18 mouse cellular contexts compared by ENCODE assay signal in genomic region chr1:97963711-97964110, GRCm38 (mm10).
DNase-seq lines count a peak whose midpoint lies in the region; ATAC-seq and TF ChIP-seq lines count a peak whose summit lies in the region.
"Had no signal": no experiment of that assay in that cellular context is flagged by ENCODE, and none has a peak within 500 bp of the region (broad histone marks: within the 10 kb centered on the region; RNA-seq: fewer than 3 reads in every experiment).

No protein-coding gene starts in this region.

- H3K4me3 ChIP-seq in embryonic facial prominence, embryonic 14.5 days (ENCODE audit: low read depth, low read length), result no peak overlapping the region
- H3K4me3 ChIP-seq in embryonic facial prominence, embryonic 10.5 days, result no peak overlapping the region
- H3K4me3 ChIP-seq in lung, embryonic 14.5 days (ENCODE audit: low read depth, low read length), result no peak overlapping the region
- no peak overlapping the region for H3K4me3 ChIP-seq in lung, adult 2 months (replicated peaks; ENCODE audit: extremely low read depth, low read depth, low read length)
- H3K4me3 ChIP-seq in stomach, embryonic 16.5 days (replicated peaks; ENCODE audit: low read length), result no peak overlapping the region
- no peak overlapping the region for H3K4me3 ChIP-seq in liver, embryonic 11.5 days (ENCODE audit: low read depth, low read length)
- H3K4me3 ChIP-seq: embryonic facial prominence, embryonic 13.5 days; forebrain, embryonic 10.5 days had no signal

- DNase-seq in embryonic facial prominence, embryonic 14.5 days (ENCODE audit: low spot score), result peak; percentile 69
- DNase-seq in embryonic facial prominence, embryonic 10.5 days (ENCODE audit: low spot score), result no peak
- DNase-seq in lung, embryonic 14.5 days, result peak; percentile 71
- no peak for DNase-seq in lung, adult 2 months
- DNase-seq in liver, embryonic 11.5 days (ENCODE audit: low spot score), result no peak
- DNase-seq in gastrocnemius, postnatal 14 days, result no peak
- DNase-seq: cerebellum, postnatal 25 days; heart, adult 18-20 months; kidney, adult 2 months; kidney, postnatal 4 days; liver, postnatal 0 days; thymus, adult 18-20 months had no signal

- no peak overlapping the region for H3K4me2 ChIP-seq in embryonic facial prominence, embryonic 14.5 days (ENCODE audit: low read depth, low read length)
- H3K4me2 ChIP-seq in lung, embryonic 14.5 days, result no peak overlapping the region
- H3K4me2 ChIP-seq in stomach, embryonic 16.5 days (ENCODE audit: low read depth, low read length), result no peak overlapping the region
- H3K4me2 ChIP-seq in liver, embryonic 11.5 days, result no peak overlapping the region
- H3K4me2 ChIP-seq: embryonic facial prominence, embryonic 13.5 days; hindbrain, embryonic 14.5 days had no signal

- intact Hi-C loops in gastrocnemius, postnatal 14 days (cut with DNase I; ENCODE audit: low total_unique reads), result no loop called here

- no peak overlapping the region for H3K9ac ChIP-seq in embryonic facial prominence, embryonic 14.5 days (ENCODE audit: low read depth, low read length)
- H3K9ac ChIP-seq in lung, embryonic 14.5 days, result no peak overlapping the region
- H3K9ac ChIP-seq in stomach, embryonic 16.5 days (ENCODE audit: low read length), result no peak overlapping the region
- H3K9ac ChIP-seq in liver, embryonic 11.5 days (ENCODE audit: low read depth, low read length), result no peak overlapping the region
- H3K9ac ChIP-seq: embryonic facial prominence, embryonic 13.5 days; hindbrain, embryonic 14.5 days; liver, postnatal 0 days had no signal

- no peak for TF ChIP-seq CTCF in lung, embryonic 14.5 days (IDR thresholded peaks at IDR 0.05; ENCODE audit: low read depth)
- no peak for TF ChIP-seq CTCF in lung, adult 2 months (IDR thresholded peaks at IDR 0.05; ENCODE audit: insufficient read depth, low read length)

- H3K27ac ChIP-seq in embryonic facial prominence, embryonic 14.5 days (replicated peaks; ENCODE audit: low read depth, low read length), result no peak overlapping the region
- H3K27ac ChIP-seq in embryonic facial prominence, embryonic 10.5 days (replicated peaks), result no peak overlapping the region
- peak overlapping the region; percentile 30; the same call in 1 of the 2 replicates for H3K27ac ChIP-seq in lung, embryonic 14.5 days (ENCODE audit: low read depth)
- 0 out of 2 replicates have a peak overlapping the region, but pooled peaks have one; percentile 12 for H3K27ac ChIP-seq in stomach, embryonic 16.5 days (ENCODE audit: low read length)
- H3K27ac ChIP-seq in liver, embryonic 11.5 days (ENCODE audit: low read depth, low read length), result no peak overlapping the region
- H3K27ac ChIP-seq: embryonic facial prominence, embryonic 13.5 days; forebrain, embryonic 10.5 days; hindbrain, embryonic 14.5 days had no signal

- WGBS in embryonic facial prominence, embryonic 14.5 days, result 79% methylated on average over 2 of the region's 2 CpGs
- WGBS in embryonic facial prominence, embryonic 10.5 days, result 73% methylated on average over 2 of the region's 2 CpGs
- 48% methylated on average over 2 of the region's 2 CpGs for WGBS in lung, embryonic 14.5 days
- 17% methylated on average over 2 of the region's 2 CpGs for WGBS in lung, adult 2 months
- WGBS in stomach, embryonic 16.5 days, result 62% methylated on average over 2 of the region's 2 CpGs
- WGBS in liver, embryonic 11.5 days, result 68% methylated on average over 2 of the region's 2 CpGs

- no peak for ATAC-seq in embryonic facial prominence, embryonic 14.5 days (ENCODE audit: low read depth)
- ATAC-seq in lung, embryonic 14.5 days (ENCODE audit: insufficient read depth), result peak; percentile 73
- 0 out of 2 replicates have a peak, but pooled peaks have one; percentile 2 for ATAC-seq in granulocyte monocyte progenitor cell, adult 5-6 weeks (replicated peaks; ENCODE audit: poor library complexity, severe bottlenecking)
- peak; percentile 75 for ATAC-seq in stomach, embryonic 16.5 days (ENCODE audit: insufficient read depth, low FRiP score)
- no peak for ATAC-seq in liver, embryonic 11.5 days (replicated peaks; ENCODE audit: low FRiP score)
- ATAC-seq: activated CD4-positive, CD25-positive, alpha-beta regulatory T cell, adult 4 months; liver, postnatal 0 days had no signal

- no peaks in the 10 kb centered on the region for H3K36me3 ChIP-seq in embryonic facial prominence, embryonic 14.5 days (ENCODE audit: control insufficient read depth, insufficient read depth, low read length)
- no peaks in the 10 kb centered on the region for H3K36me3 ChIP-seq in embryonic facial prominence, embryonic 10.5 days (replicated peaks)
- no peaks in the 10 kb centered on the region for H3K36me3 ChIP-seq in lung, embryonic 14.5 days (ENCODE audit: insufficient read depth)
- no peaks in the 10 kb centered on the region for H3K36me3 ChIP-seq in stomach, embryonic 16.5 days (ENCODE audit: control insufficient read depth, insufficient read depth, low read length)
- no peaks in the 10 kb centered on the region for H3K36me3 ChIP-seq in liver, embryonic 11.5 days (ENCODE audit: control insufficient read depth, insufficient read depth, low read length)
- H3K36me3 ChIP-seq: embryonic facial prominence, embryonic 13.5 days; forebrain, embryonic 10.5 days had no signal

- H3K27me3 ChIP-seq in embryonic facial prominence, embryonic 14.5 days (replicated peaks; ENCODE audit: control insufficient read depth, insufficient read depth, low read length), result no peaks in the 10 kb centered on the region
- no peaks in the 10 kb centered on the region for H3K27me3 ChIP-seq in embryonic facial prominence, embryonic 10.5 days (replicated peaks; ENCODE audit: low read depth, poor library complexity, severe bottlenecking)
- H3K27me3 ChIP-seq in lung, embryonic 14.5 days (ENCODE audit: insufficient read depth, low read length), result no peaks in the 10 kb centered on the region
- no peaks in the 10 kb centered on the region for H3K27me3 ChIP-seq in stomach, embryonic 16.5 days (ENCODE audit: control insufficient read depth, insufficient read depth, low read length)
- H3K27me3 ChIP-seq in liver, embryonic 11.5 days (replicated peaks; ENCODE audit: control insufficient read depth, insufficient read depth, low read length), result no peaks in the 10 kb centered on the region
- H3K27me3 ChIP-seq: embryonic facial prominence, embryonic 13.5 days had no signal

- no peak for TF ChIP-seq POLR2A in lung, adult 2 months (IDR thresholded peaks at IDR 0.05; ENCODE audit: borderline replicate concordance, extremely low read depth, low read depth, low read length)

- H3K4me1 ChIP-seq in embryonic facial prominence, embryonic 14.5 days (ENCODE audit: control insufficient read depth, insufficient read depth, low read length), result no peaks in the 10 kb centered on the region
- no peaks in the 10 kb centered on the region for H3K4me1 ChIP-seq in embryonic facial prominence, embryonic 10.5 days
- no peaks in the 10 kb centered on the region for H3K4me1 ChIP-seq in lung, embryonic 14.5 days (ENCODE audit: insufficient read depth)
- peaks cover 13% of the 10 kb centered on the region for H3K4me1 ChIP-seq in lung, adult 2 months (ENCODE audit: control insufficient read depth, insufficient read depth, low read length)
- no peaks in the 10 kb centered on the region for H3K4me1 ChIP-seq in stomach, embryonic 16.5 days (ENCODE audit: control insufficient read depth, insufficient read depth, low read length)
- H3K4me1 ChIP-seq in liver, embryonic 11.5 days (replicated peaks; ENCODE audit: control insufficient read depth, insufficient read depth, low read length), result no peaks in the 10 kb centered on the region
- H3K4me1 ChIP-seq: embryonic facial prominence, embryonic 13.5 days; forebrain, embryonic 10.5 days had no signal

- H3K9me3 ChIP-seq in embryonic facial prominence, embryonic 14.5 days (ENCODE audit: control insufficient read depth, low read length), result no peaks in the 10 kb centered on the region
- H3K9me3 ChIP-seq in embryonic facial prominence, embryonic 10.5 days, result no peaks in the 10 kb centered on the region
- no peaks in the 10 kb centered on the region for H3K9me3 ChIP-seq in lung, embryonic 14.5 days (ENCODE audit: low read depth, low read length)
- no peaks in the 10 kb centered on the region for H3K9me3 ChIP-seq in stomach, embryonic 16.5 days (replicated peaks; ENCODE audit: control insufficient read depth, low read length)
- no peaks in the 10 kb centered on the region for H3K9me3 ChIP-seq in liver, embryonic 11.5 days (ENCODE audit: control insufficient read depth, low read length)
- H3K9me3 ChIP-seq: embryonic facial prominence, embryonic 13.5 days; forebrain, embryonic 10.5 days had no signal

Comparison
In these comparisons a context has a peak if more than half of its experiments do, and no peak if none do; other contexts are left out.
1. DNase-seq: peak in embryonic facial prominence, embryonic 14.5 days (single experiment) and lung, embryonic 14.5 days (single experiment); none in embryonic facial prominence, embryonic 10.5 days (single experiment), lung, adult 2 months (single experiment), liver, embryonic 11.5 days (single experiment) and gastrocnemius, postnatal 14 days (single experiment).
2. ATAC-seq: peak in lung, embryonic 14.5 days (single experiment), granulocyte monocyte progenitor cell, adult 5-6 weeks (single experiment) and stomach, embryonic 16.5 days (single experiment); none in embryonic facial prominence, embryonic 14.5 days (single experiment) and liver, embryonic 11.5 days (single experiment).
3. H3K27ac ChIP-seq: peak in lung, embryonic 14.5 days (single experiment) and stomach, embryonic 16.5 days (single experiment); none in embryonic facial prominence, embryonic 14.5 days (single experiment), embryonic facial prominence, embryonic 10.5 days (single experiment) and liver, embryonic 11.5 days (single experiment).